Mouse (Mus musculus): ENCODE results near the gene Vsir. TPM values are rescaled to one million over a fixed set of nuclear protein-coding genes. Genes with fewer than 3 reads are reported as not detected.

Vsir gene
- polyA plus RNA-seq, 1 experiment from 2014 or later, result 3.9 TPM

GRCm38 (mm10) chr10:60390177-60390903 lies 43.7 kb downstream of the Vsir start:
- 47% methylated on average over 6 of the region's 6 CpGs for WGBS
- Histone ChIP-seq H3K27ac (no peak overlapping the region), H3K9ac (no peak overlapping the region; the same call in 1 of the 2 replicates), H3K27me3 (no peaks in the 10 kb centered on the region), H3K9me3 (replicated peaks) (no peaks in the 10 kb centered on the region), H3K36me3 (no peaks in the 10 kb centered on the region), H3K4me1 (replicated peaks) (peaks cover 23% of the 10 kb centered on the region), H3K4me2 (no peak overlapping the region), H3K4me3 (no peak overlapping the region)
- no peak for ATAC-seq (replicated peaks; ENCODE audit: insufficient number of reproducible peaks, insufficient read depth, low FRiP score, low read depth)

- 69% methylated on average over 5 of the region's 5 CpGs for WGBS
- Histone ChIP-seq H3K27me3 (no peaks in the 10 kb centered on the region), H3K4me2 (no peak overlapping the region), H3K9ac (no peak overlapping the region), H3K27ac (no peak overlapping the region), H3K4me1 (replicated peaks) (peaks cover 23% of the 10 kb centered on the region), H3K9me3 (replicated peaks) (no peaks in the 10 kb centered on the region), H3K36me3 (no peaks in the 10 kb centered on the region), H3K4me3 (no peak overlapping the region)
- ATAC-seq (replicated peaks; ENCODE audit: insufficient number of reproducible peaks, insufficient read depth, low FRiP score, low read depth), result no peak
Measured at GRCm38 (mm10) chr10:60390904-60391420, 44.3 kb downstream of the Vsir start.

GRCm38 (mm10) chr10:60391661-60392060 lies 45.0 kb downstream of the Vsir start:
- Histone ChIP-seq H3K9me3 (replicated peaks) (no peaks in the 10 kb centered on the region), H3K9ac (no peak overlapping the region), H3K27me3 (no peaks in the 10 kb centered on the region), H3K4me3 (no peak overlapping the region), H3K36me3 (no peaks in the 10 kb centered on the region), H3K4me1 (replicated peaks) (peaks cover 23% of the 10 kb centered on the region), H3K27ac (no peak overlapping the region), H3K4me2 (no peak overlapping the region)
- ATAC-seq (replicated peaks; ENCODE audit: insufficient number of reproducible peaks, insufficient read depth, low FRiP score, low read depth), result no peak
- 96% methylated on average over 9 of the region's 9 CpGs for WGBS

- peaks cover 13% of the 10 kb centered on the region for H3K4me1 ChIP-seq (replicated peaks)
- H3K27me3 ChIP-seq, result no peaks in the 10 kb centered on the region
- H3K4me2 ChIP-seq, result no peak overlapping the region
- no peak overlapping the region for H3K4me3 ChIP-seq
- 40% methylated on average over 7 of the region's 7 CpGs for WGBS
- no peaks in the 10 kb centered on the region for H3K36me3 ChIP-seq
- no peak overlapping the region for H3K9ac ChIP-seq
- no peak for ATAC-seq (replicated peaks; ENCODE audit: insufficient number of reproducible peaks, insufficient read depth, low FRiP score, low read depth)
- no peaks in the 10 kb centered on the region for H3K9me3 ChIP-seq (replicated peaks)
- no peak overlapping the region for H3K27ac ChIP-seq
Measured at GRCm38 (mm10) chr10:60394936-60395335, 48.3 kb downstream of the Vsir start.

- 67% methylated on average over 5 of the region's 5 CpGs for WGBS
- Histone ChIP-seq H3K4me3 (no peak overlapping the region), H3K36me3 (no peaks in the 10 kb centered on the region), H3K27ac (no peak overlapping the region), H3K27me3 (no peaks in the 10 kb centered on the region), H3K9me3 (replicated peaks) (no peaks in the 10 kb centered on the region), H3K9ac (no peak overlapping the region), H3K4me1 (replicated peaks) (peaks cover 6% of the 10 kb centered on the region; the same call in 1 of the 2 replicates), H3K4me2 (no peak overlapping the region)
- no peak for ATAC-seq (replicated peaks; ENCODE audit: insufficient number of reproducible peaks, insufficient read depth, low FRiP score, low read depth)
Measured at GRCm38 (mm10) chr10:60395605-60396004, 49.0 kb downstream of the Vsir start.

GRCm38 (mm10) chr10:60398051-60398814 lies 51.6 kb downstream of the Vsir start:
- Histone ChIP-seq H3K4me1 (replicated peaks) (0 out of 2 replicates have a peak, but pooled peaks cover 4% of the 10 kb centered on the region), H3K27ac (no peak overlapping the region), H3K4me2 (no peak overlapping the region), H3K4me3 (no peak overlapping the region), H3K9ac (no peak overlapping the region), H3K27me3 (peaks cover 6% of the 10 kb centered on the region; the same call in 1 of the 2 replicates), H3K9me3 (replicated peaks) (no peaks in the 10 kb centered on the region), H3K36me3 (no peaks in the 10 kb centered on the region)
- ATAC-seq (replicated peaks; ENCODE audit: insufficient number of reproducible peaks, insufficient read depth, low FRiP score, low read depth), result no peak
- WGBS, result 86% methylated on average over 10 of the region's 10 CpGs

GRCm38 (mm10) chr10:60399449-60399848 lies 52.8 kb downstream of the Vsir start, which contains the start of gene Gm17455:
Gene Gm17455 (plus strand): TSS chr10:60399726.
- 66% methylated on average over 7 of the region's 7 CpGs for whole genome bisulfite sequencing
- no peaks in the 10 kb centered on the region for H3K36me3 ChIP-seq
- ATAC-seq (replicated peaks; ENCODE audit: insufficient number of reproducible peaks, insufficient read depth, low FRiP score, low read depth), result no peak
- peaks cover 13% of the 10 kb centered on the region; the same call in 1 of the 2 replicates for H3K27me3 ChIP-seq
- H3K9me3 ChIP-seq (replicated peaks), result no peaks in the 10 kb centered on the region
- no peak within 1 kb of the TSS for H3K27ac ChIP-seq
- no peak within 1 kb of the TSS for H3K4me2 ChIP-seq
- no peak within 1 kb of the TSS for H3K9ac ChIP-seq
- H3K4me3 ChIP-seq, result no peak within 1 kb of the TSS
- H3K4me1 ChIP-seq (replicated peaks), result 0 out of 2 replicates have a peak, but pooled peaks cover 4% of the 10 kb centered on the region

- no peak overlapping the region for H3K27ac ChIP-seq
- H3K4me3 ChIP-seq, result no peak overlapping the region
- H3K4me2 ChIP-seq, result no peak overlapping the region
- no peak overlapping the region for H3K9ac ChIP-seq
- peaks cover 13% of the 10 kb centered on the region; the same call in 1 of the 2 replicates for H3K27me3 ChIP-seq
- ATAC-seq (replicated peaks; ENCODE audit: insufficient number of reproducible peaks, insufficient read depth, low FRiP score, low read depth), result no peak
- H3K9me3 ChIP-seq (replicated peaks), result no peaks in the 10 kb centered on the region
- H3K4me1 ChIP-seq (replicated peaks), result 0 out of 2 replicates have a peak, but pooled peaks cover 5% of the 10 kb centered on the region
- no peaks in the 10 kb centered on the region for H3K36me3 ChIP-seq
- WGBS, result 75% methylated on average over 11 of the region's 11 CpGs
Measured at GRCm38 (mm10) chr10:60400507-60401295, 54.0 kb downstream of the Vsir start.

- Histone ChIP-seq H3K27ac (no peak overlapping the region), H3K4me1 (replicated peaks) (0 out of 2 replicates have a peak, but pooled peaks cover 5% of the 10 kb centered on the region), H3K36me3 (no peaks in the 10 kb centered on the region), H3K4me2 (no peak overlapping the region), H3K9me3 (replicated peaks) (no peaks in the 10 kb centered on the region), H3K4me3 (no peak overlapping the region), H3K9ac (no peak overlapping the region), H3K27me3 (peaks cover 35% of the 10 kb centered on the region)
- ATAC-seq (replicated peaks; ENCODE audit: insufficient number of reproducible peaks, insufficient read depth, low FRiP score, low read depth), result no peak
- WGBS, result 51% methylated on average over 7 of the region's 7 CpGs
Measured at GRCm38 (mm10) chr10:60405460-60406177, 59.0 kb downstream of the Vsir start.

- ATAC-seq (replicated peaks; ENCODE audit: insufficient number of reproducible peaks, insufficient read depth, low FRiP score, low read depth), result no peak
- no peaks in the 10 kb centered on the region for H3K36me3 ChIP-seq
- H3K4me3 ChIP-seq, result no peak overlapping the region
- H3K27ac ChIP-seq, result no peak overlapping the region
- H3K4me1 ChIP-seq (replicated peaks), result 0 out of 2 replicates have a peak, but pooled peaks cover 5% of the 10 kb centered on the region
- peaks cover 40% of the 10 kb centered on the region for H3K27me3 ChIP-seq
- WGBS, result 5% methylated on average over 5 of the region's 5 CpGs
- no peak overlapping the region for H3K4me2 ChIP-seq
- H3K9me3 ChIP-seq (replicated peaks), result no peaks in the 10 kb centered on the region
- H3K9ac ChIP-seq, result no peak overlapping the region
Measured at GRCm38 (mm10) chr10:60407831-60408230, 61.2 kb downstream of the Vsir start.

Data from heart, embryonic 15.5 days (tissue).